Mouse (Mus musculus) ES-E14 (cell line): ENCODE measurements at regions not wholly inside any gene's neighbourhood (a gene's known extent, or its start where the extent isn't known, plus 50 kb on each side); places are given as distances from the start of the nearest gene placed in this dataset.
A peak's percentile ranks its signal among the peaks of the same experiment; 100 is the strongest.

ENCODE experiments used
- DNase-seq: peaks from one replicate; pipeline ENCODE4 v3.0.0-alpha.2; 2013; ENCODE audit warnings: low read depth, low spot score
- H3K27ac ChIP-seq: 2 replicates; pipeline ENCODE4 v1.5.1; 2012; ENCODE audit warnings: low read depth, mild to moderate bottlenecking, low read length, moderate library complexity, mixed read lengths; ENCODE audit not compliant: poor library complexity, insufficient read depth, severe bottlenecking
- H3K36me3 ChIP-seq: 2 replicates; pipeline ENCODE4 v1.6.1; 2012; ENCODE audit warnings: mild to moderate bottlenecking, low read length, moderate library complexity, mixed read lengths; ENCODE audit not compliant: control insufficient read depth, poor library complexity, insufficient read depth, severe bottlenecking
- H3K4me1 ChIP-seq, 2 experiments: fragments of 150-350 bp in 1 of 2; sonication (generic) in 1 of 2; 2 replicates each; pipeline ENCODE4 v1.6.1; 2012; ENCODE audit warnings: low read length in 2 of 2, mild to moderate bottlenecking in 1 of 2, mixed read lengths in 1 of 2; ENCODE audit not compliant: control insufficient read depth in 2 of 2, insufficient read depth in 2 of 2, poor library complexity in 1 of 2
- H3K4me3 ChIP-seq, 2 experiments: fragments of 150-350 bp in 1 of 2; sonication (generic) in 1 of 2; 2 replicates each; pipeline ENCODE4 v1.5.1; 2012; ENCODE audit warnings: low read length in 2 of 2, low read depth in 1 of 2, mild to moderate bottlenecking in 1 of 2, mixed read lengths in 1 of 2; ENCODE audit not compliant: insufficient read depth in 1 of 2, poor library complexity in 1 of 2, severe bottlenecking in 1 of 2
- H3K9ac ChIP-seq: 2 replicates; pipeline ENCODE4 v1.6.1; 2012; ENCODE audit warnings: low read depth, mild to moderate bottlenecking, low read length, mixed read lengths; ENCODE audit not compliant: poor library complexity, insufficient read depth, severe bottlenecking
- H3K9me3 ChIP-seq: fragments of 150-350 bp; sonication (generic); 2 replicates; pipeline ENCODE4 v1.6.1; 2012; ENCODE audit warnings: low read depth, mild to moderate bottlenecking, low read length; ENCODE audit not compliant: control insufficient read depth, insufficient read depth
- CHD2 ChIP-seq: IDR thresholded peaks from 2 replicates; pipeline ENCODE4 v1.6.1; 2014; ENCODE audit warnings: mild to moderate bottlenecking, low read depth, low read length, inconsistent platforms
- HCFC1 ChIP-seq: IDR thresholded peaks from 2 replicates; pipeline ENCODE4 v1.6.1; 2012; ENCODE audit warnings: low read length, inconsistent platforms, borderline replicate concordance; ENCODE audit not compliant: insufficient read depth
- MAFK ChIP-seq: IDR thresholded peaks from 2 replicates; pipeline ENCODE4 v1.6.1; 2014; ENCODE audit warnings: mild to moderate bottlenecking, low read depth, low read length, inconsistent platforms; ENCODE audit not compliant: insufficient read depth
- ZC3H11A ChIP-seq: IDR thresholded peaks from 2 replicates; pipeline ENCODE4 v1.6.1; 2012; ENCODE audit warnings: low read depth, mild to moderate bottlenecking, inconsistent platforms, low read length, borderline replicate concordance
- ZNF384 ChIP-seq: IDR thresholded peaks from 2 replicates; pipeline ENCODE4 v1.6.1; 2012; ENCODE audit warnings: low read depth, low read length, inconsistent platforms
- in situ Hi-C, 2 experiments: fragments of 600-800 bp; cut with MboI; formaldehyde crosslinking; loops; one replicate each; pipeline ENCODE4 v1.15.1; 2025; ENCODE audit warnings: low sequenced_read_pairs in 2 of 2, inconsistent platforms in 1 of 2; ENCODE audit not compliant: unreplicated experiment in 2 of 2

DNA sequence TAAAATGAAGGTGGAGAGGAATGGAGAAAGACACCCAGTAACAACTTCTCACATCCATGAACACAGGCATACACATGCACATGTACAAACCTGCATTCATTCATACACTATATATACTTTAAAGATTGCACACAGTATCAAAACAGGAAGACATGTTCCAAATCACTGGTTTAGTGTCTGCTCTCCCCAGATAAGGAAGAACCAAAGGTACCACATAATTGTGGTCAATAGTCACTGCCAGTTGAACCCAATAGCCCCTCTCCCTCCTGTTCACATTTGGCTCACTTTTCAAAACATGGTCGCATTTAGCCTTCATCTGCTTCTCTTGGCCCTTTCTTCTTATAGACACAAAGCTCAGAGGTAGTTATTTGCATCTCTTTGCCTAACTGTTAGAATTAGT is 95.0 kb downstream of the Mycn start:
- DNase-seq: no peak
- H3K27ac ChIP-seq: no peak overlapping the region
- H3K36me3 ChIP-seq: no peaks in the 10 kb centered on the region
- in situ Hi-C loops: no loop called here
- peaks cover under 1 to 5% of the 10 kb centered on the region in 2 experiments; a peak in 2 of 4 replicates for H3K4me1 ChIP-seq
- no peaks in the 10 kb centered on the region for H3K9me3 ChIP-seq
- no peak overlapping the region for H3K9ac ChIP-seq
- H3K4me3 ChIP-seq: no peak overlapping the region
- no peak for TF ChIP-seq HCFC1
- no peak for TF ChIP-seq ZNF384

DNA sequence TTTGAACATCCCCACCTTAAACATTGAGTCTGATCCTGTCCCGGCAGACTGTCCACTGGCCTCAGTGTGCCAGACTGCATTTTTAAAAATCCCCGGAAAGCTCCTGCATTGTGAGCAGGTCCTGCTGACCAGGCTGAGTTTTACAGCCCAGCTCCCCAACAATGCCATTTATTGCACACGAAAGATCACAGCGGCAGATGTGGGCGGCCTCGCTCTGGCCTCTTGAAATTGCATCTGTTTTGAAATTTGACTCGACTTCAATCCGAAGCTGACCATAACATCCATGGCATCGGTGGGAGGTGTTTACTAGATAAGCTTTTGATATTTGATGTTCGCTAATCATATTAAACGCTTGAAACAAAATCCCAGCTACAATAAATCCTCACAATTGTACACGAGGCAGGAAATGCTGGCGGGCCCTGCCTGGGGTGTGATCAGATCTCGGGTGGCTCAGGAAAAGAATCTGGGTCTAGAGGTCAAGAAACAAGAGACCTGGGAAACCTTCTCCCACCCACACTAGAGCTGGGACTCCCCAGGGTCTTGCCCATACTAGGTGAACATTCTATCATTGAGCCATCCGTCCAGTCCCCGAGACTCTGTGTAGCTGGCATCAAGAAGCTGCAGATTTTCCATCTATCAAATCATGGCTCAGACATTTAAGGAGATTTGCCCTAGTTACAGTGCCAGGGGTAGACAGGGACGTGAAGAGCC is 99.3 kb downstream of the Mycn start:
- H3K36me3 ChIP-seq: no peaks in the 10 kb centered on the region
- DNase-seq: no peak
- in situ Hi-C loops: no loop called here
- H3K4me1 ChIP-seq: peaks cover 12 to 13% of the 10 kb centered on the region in 2 experiments; a peak in 3 of 4 replicates
- H3K27ac ChIP-seq: no peak overlapping the region
- H3K4me3 ChIP-seq: no peak overlapping the region; a peak in 1 of 4 replicates
- H3K9ac ChIP-seq: no peak overlapping the region
- no peaks in the 10 kb centered on the region for H3K9me3 ChIP-seq
- TF ChIP-seq MAFK (no peak), ZC3H11A (no peak), ZNF384 (no peak), HCFC1 (no peak), CHD2 (no peak)

DNA sequence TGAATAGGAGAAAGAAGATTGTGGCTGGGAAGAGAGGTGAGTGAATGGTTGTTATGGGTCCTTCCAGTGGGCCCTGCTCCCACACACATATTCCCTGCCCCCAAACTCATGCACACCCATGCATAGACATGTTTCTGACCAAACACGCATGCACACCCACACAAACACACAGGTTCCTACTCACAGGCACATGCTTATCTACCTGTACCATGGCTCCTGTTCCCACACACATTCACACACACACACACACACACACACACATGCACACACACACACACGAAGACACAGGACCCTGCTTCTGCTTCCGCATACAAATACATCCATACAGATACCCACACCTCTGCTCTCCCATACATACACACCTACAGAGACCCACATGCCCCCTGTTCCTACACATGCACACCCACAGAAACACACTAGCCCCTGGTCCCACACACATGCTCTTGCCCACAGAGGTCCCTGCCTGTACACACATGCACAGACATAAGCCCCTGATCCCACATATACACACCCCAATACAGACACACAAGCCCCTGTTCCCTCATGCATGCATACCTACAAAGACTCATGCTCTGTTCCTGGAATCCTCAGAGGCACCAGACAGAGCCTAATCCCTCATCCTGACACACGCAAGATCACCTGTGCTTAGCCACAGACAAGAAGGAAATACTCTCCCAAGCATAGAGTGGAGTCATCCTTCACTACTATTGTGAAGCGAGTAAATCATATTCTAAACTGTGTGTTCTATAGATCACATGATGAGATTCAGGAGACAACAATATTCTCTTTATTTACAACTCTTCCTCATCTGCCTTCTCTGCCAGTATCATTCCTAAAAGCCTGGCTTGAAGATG is 100.1 kb downstream of the Mycn start:
- Histone ChIP-seq H3K9ac (no peak overlapping the region), H3K36me3 (no peaks in the 10 kb centered on the region), H3K4me1 (peaks cover 12 to 13% of the 10 kb centered on the region in 2 experiments; a peak in 3 of 4 replicates), H3K9me3 (no peaks in the 10 kb centered on the region), H3K4me3 (peak overlapping the region in 1 of 2 experiments; percentile 27; a peak in 2 of 4 replicates), H3K27ac (no peak overlapping the region)
- in situ Hi-C loops: no loop called here
- no peak for DNase-seq
- TF ChIP-seq ZC3H11A (no peak), ZNF384 (no peak), HCFC1 (no peak), MAFK (no peak), CHD2 (no peak)

DNA sequence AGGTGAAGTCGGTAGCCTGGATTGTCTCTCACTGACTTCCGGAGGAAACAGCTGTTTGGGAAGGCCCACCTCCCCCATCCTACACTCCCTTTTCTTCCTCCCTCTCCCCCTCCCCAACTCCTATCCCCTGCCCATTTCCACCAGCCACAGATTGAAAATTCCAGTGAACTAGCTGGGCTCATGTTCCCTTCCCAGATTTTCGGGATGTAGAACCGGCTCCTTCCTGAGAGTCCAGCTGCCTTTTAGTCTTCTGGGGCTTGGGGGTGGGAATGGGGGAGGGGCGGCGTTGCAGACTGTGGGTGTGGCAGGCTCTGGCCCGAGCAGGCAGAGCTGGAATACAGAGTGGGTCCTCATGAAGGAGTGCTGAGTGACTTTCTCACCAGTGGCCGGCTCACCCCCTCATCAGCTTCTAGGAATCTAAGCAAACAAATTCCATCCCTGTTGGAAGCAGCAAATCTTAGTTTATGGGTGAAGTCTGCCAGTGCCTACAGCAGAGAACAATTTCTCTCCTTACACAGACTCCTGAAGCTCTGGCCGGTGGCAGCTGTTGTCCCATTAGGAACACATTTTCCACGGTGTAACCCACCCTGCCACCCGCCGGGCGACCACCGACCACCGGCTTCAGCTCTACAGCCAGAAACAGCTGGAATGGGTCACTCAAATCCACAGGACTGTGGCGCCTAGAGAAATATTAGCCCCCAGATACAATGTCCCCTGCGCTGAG is 100.9 kb downstream of the Mycn start:
- no peak for DNase-seq
- TF ChIP-seq HCFC1 (no peak), ZNF384 (no peak), ZC3H11A (no peak)
- peaks cover 12 to 13% of the 10 kb centered on the region in 2 experiments; a peak in 3 of 4 replicates for H3K4me1 ChIP-seq
- peak overlapping the region; percentile 8; the same call in 1 of the 2 replicates for H3K9ac ChIP-seq
- H3K27ac ChIP-seq: peak overlapping the region; percentile 82; the same call in 1 of the 2 replicates
- in situ Hi-C loops: no loop called here
- H3K36me3 ChIP-seq: no peaks in the 10 kb centered on the region
- peak overlapping the region; percentile 27 to 32 for H3K4me3 ChIP-seq
- no peaks in the 10 kb centered on the region for H3K9me3 ChIP-seq
